Mouse (Mus musculus): ENCODE results near the gene Gm4858. TPM values are rescaled to one million over a fixed set of nuclear protein-coding genes. Genes with fewer than 3 reads are reported as not detected.
"Not testable (repeated sequence)": the region's sequence is repeated elsewhere in the genome, so short reads cannot be mapped to it uniquely, and the experiment has no call there.

The Gm4858 gene
- not detected for total RNA-seq (2021)
- long read RNA-seq, experiment 1 = 0 reads
- long read RNA-seq, experiment 2 = 0 reads

GRCm38 (mm10) chr3:93068523-93068922 lies at the start of gene Gm4858:
Gm4858 (plus strand) TSS chr3:93068823.
- intact Hi-C loops (cut with DNase I; ENCODE audit: low total_unique reads); DNase-seq: not testable (repeated sequence)

GRCm38 (mm10) chr3:93018960-93019359 lies 49.7 kb upstream of the Gm4858 start, which contains the start of gene Lce1m:
Lce1m (minus strand) TSS chr3:93019060.
- no peak for DNase-seq
- intact Hi-C loops (cut with DNase I; ENCODE audit: low total_unique reads) = no loop called here

- DNase-seq = no peak
- intact Hi-C loops (cut with DNase I; ENCODE audit: low total_unique reads) = no loop called here
Measured at GRCm38 (mm10) chr3:93021171-93021570, 47.5 kb upstream of the Gm4858 start.

- DNase-seq = no peak
- intact Hi-C loops (cut with DNase I; ENCODE audit: low total_unique reads) = no loop called here
Measured at GRCm38 (mm10) chr3:93023411-93024184, 45.0 kb upstream of the Gm4858 start.

GRCm38 (mm10) chr3:93025486-93025885 lies 43.1 kb upstream of the Gm4858 start:
- no peak for DNase-seq
- intact Hi-C loops (cut with DNase I; ENCODE audit: low total_unique reads) = no loop called here

GRCm38 (mm10) chr3:93031450-93031849 lies 37.2 kb upstream of the Gm4858 start:
- intact Hi-C loops (cut with DNase I; ENCODE audit: low total_unique reads) = no loop called here

GRCm38 (mm10) chr3:93050182-93050581 lies 18.4 kb upstream of the Gm4858 start:
- DNase-seq = no peak
- intact Hi-C loops (cut with DNase I; ENCODE audit: low total_unique reads) = no loop called here

More at GRCm38 (mm10) chr3:93031450-93031849, 37.2 kb upstream of the Gm4858 start:
- DNase-seq = no peak

- intact Hi-C loops (cut with DNase I; ENCODE audit: low total_unique reads) = no loop called here
- DNase-seq = no peak
Measured at GRCm38 (mm10) chr3:93052826-93053474, 15.7 kb upstream of the Gm4858 start.

GRCm38 (mm10) chr3:93086631-93087030 lies 18.0 kb downstream of the Gm4858 start:
- DNase-seq = no peak
- intact Hi-C loops (cut with DNase I; ENCODE audit: low total_unique reads) = no loop called here

- DNase-seq; intact Hi-C loops (cut with DNase I; ENCODE audit: low total_unique reads): not testable (repeated sequence)
Measured at GRCm38 (mm10) chr3:93093581-93093980, 25.0 kb downstream of the Gm4858 start.

GRCm38 (mm10) chr3:93096447-93096846 lies 27.8 kb downstream of the Gm4858 start:
- intact Hi-C loops (cut with DNase I; ENCODE audit: low total_unique reads) = no loop called here
- no peak for DNase-seq

- intact Hi-C loops (cut with DNase I; ENCODE audit: low total_unique reads) = no loop called here
- DNase-seq = no peak
Measured at GRCm38 (mm10) chr3:93111668-93112067, 43.0 kb downstream of the Gm4858 start.

GRCm38 (mm10) chr3:93114481-93114880 lies 45.9 kb downstream of the Gm4858 start:
- intact Hi-C loops (cut with DNase I; ENCODE audit: low total_unique reads) = no loop called here
- DNase-seq = no peak

GRCm38 (mm10) chr3:93119101-93119500 lies 50.5 kb downstream of the Gm4858 start:
- intact Hi-C loops (cut with DNase I; ENCODE audit: low total_unique reads) = no loop called here
- DNase-seq = no peak

Other genes starting within 250 kb of the Gm4858 start
- not detected for gene Kprp, start 241.6 kb upstream of the Gm4858 start, total RNA-seq (2021)
- not detected for gene Lce1l, start 217.5 kb upstream of the Gm4858 start, total RNA-seq (2021)
- not detected for gene 2310050C09Rik, start 198.6 kb upstream of the Gm4858 start, total RNA-seq (2021)
- gene Lce3a, start 142.6 kb upstream of the Gm4858 start, total RNA-seq (2021) = not detected
- not detected for gene Lce3b, start 135.8 kb upstream of the Gm4858 start, total RNA-seq (2021)
- not detected for gene Lce3c, start 124.3 kb upstream of the Gm4858 start, total RNA-seq (2021)
- not detected for gene Lce3d, start 111.4 kb upstream of the Gm4858 start, total RNA-seq (2021)
- gene Lce3e, start 101.8 kb upstream of the Gm4858 start, total RNA-seq (2021) = not detected
- not detected for gene Lce3f, start 76.6 kb upstream of the Gm4858 start, total RNA-seq (2021)
- not detected for gene Crct1, start 53.1 kb upstream of the Gm4858 start, total RNA-seq (2021)
- gene Lce1m, start 49.8 kb upstream of the Gm4858 start, total RNA-seq (2021) = not detected
- not detected for gene Crnn, start 76.0 kb downstream of the Gm4858 start, total RNA-seq (2021)
- gene Flg2, start 128.5 kb downstream of the Gm4858 start, total RNA-seq (2021) = not detected
- not detected for gene Flg, start 204.7 kb downstream of the Gm4858 start, total RNA-seq (2021)

Data from gastrocnemius, postnatal 14 days (tissue).